Mouse (Mus musculus) liver, embryonic 16.5 days (tissue): ENCODE data around the gene Ap1m2. TPM values are rescaled to one million over a fixed set of nuclear protein-coding genes. Genes with fewer than 3 reads are reported as not detected.

Experiments
- ATAC-seq: fragments of 200-750 bp; cut with Nextera tagmentation; 2 replicates; pipeline ENCODE4 v1.8.0; 2017; ENCODE audit warnings: low read depth, mild to moderate bottlenecking, moderate number of reproducible peaks, moderate library complexity
- H3K27ac ChIP-seq: fragments of 300-500 bp; sonication (generic); 2 replicates; pipeline ENCODE4 v1.5.1; 2014; ENCODE audit warnings: mild to moderate bottlenecking, low read length
- H3K27me3 ChIP-seq: fragments of 300-500 bp; sonication (generic); 2 replicates; pipeline ENCODE4 v1.6.1; 2014; ENCODE audit warnings: low read depth, low read length, mixed read lengths; ENCODE audit not compliant: control insufficient read depth, insufficient read depth
- H3K36me3 ChIP-seq: fragments of 300-500 bp; sonication (generic); 2 replicates; pipeline ENCODE4 v1.6.1; 2014; ENCODE audit warnings: mild to moderate bottlenecking; ENCODE audit not compliant: control insufficient read depth, insufficient read depth
- H3K4me1 ChIP-seq: fragments of 300-500 bp; sonication (generic); 2 replicates; pipeline ENCODE4 v1.6.1; 2014; ENCODE audit warnings: low read depth, low read length, mixed read lengths; ENCODE audit not compliant: control insufficient read depth
- H3K4me2 ChIP-seq: fragments of 300-500 bp; sonication (generic); 2 replicates; pipeline ENCODE4 v1.6.1; 2014; ENCODE audit warnings: low read depth, low read length, mixed read lengths
- H3K4me3 ChIP-seq: fragments of 300-500 bp; sonication (generic); 2 replicates; pipeline ENCODE4 v1.5.1; 2014; ENCODE audit warnings: low read depth, mild to moderate bottlenecking, low read length
- H3K9ac ChIP-seq: fragments of 300-500 bp; sonication (generic); 2 replicates; pipeline ENCODE4 v1.6.1; 2014; ENCODE audit warnings: low read depth, low read length
- H3K9me3 ChIP-seq: fragments of 300-500 bp; sonication (generic); replicated peaks from 2 replicates; pipeline ENCODE4 v1.6.1; 2016; ENCODE audit warnings: low read length; ENCODE audit not compliant: control insufficient read depth
- WGBS: fragments of 180-500 bp; shearing (Covaris S2); extraction: QIAGEN DNeasy Blood & Tissue Kit; methylation state at CpG from one replicate; pipeline ENCODE4 v1.1.7; 2014; ENCODE audit not compliant: insufficient replicate concordance; 5-methylcytosine and 5-hydroxymethylcytosine counted together
- polyA plus RNA-seq: library from polyadenylated mRNA; unstranded; fragments of >200 nt; fragmentation: Nextera tagmentation; extraction: Ambion mirVana; gene quantifications from 2 replicates; pipeline ENCODE4 v1.2.1, GENCODE M21; 2015

The Ap1m2 gene
- polyA plus RNA-seq, 1 experiment from 2014 or later = 1.1 TPM

GRCm38 (mm10) chr9:21288404-21289336 lies 23.5 kb downstream of the Ap1m2 start:
- Histone ChIP-seq H3K4me1 (peaks cover 32% of the 10 kb centered on the region), H3K9ac (peak overlapping the region; percentile 87), H3K4me2 (peak overlapping the region; percentile 80), H3K4me3 (peak overlapping the region; percentile 77), H3K27ac (peak overlapping the region; percentile 94), H3K36me3 (peaks cover 27% of the 10 kb centered on the region), H3K9me3 (no peaks in the 10 kb centered on the region), H3K27me3 (no peaks in the 10 kb centered on the region)
- ATAC-seq = no peak
- WGBS = 50% methylated on average over 13 of the region's 13 CpGs

GRCm38 (mm10) chr9:21287571-21288402 lies 24.4 kb downstream of the Ap1m2 start, which contains the start of gene Kri1:
Gene Kri1, minus strand, starts transcription at chr9:21287969.
- Histone ChIP-seq H3K4me1 (peaks cover 32% of the 10 kb centered on the region), H3K36me3 (peaks cover 28% of the 10 kb centered on the region), H3K27ac (peak within 1 kb of the TSS; percentile 94), H3K4me2 (peak within 1 kb of the TSS; percentile 88), H3K9me3 (no peaks in the 10 kb centered on the region), H3K27me3 (no peaks in the 10 kb centered on the region), H3K9ac (peak within 1 kb of the TSS; percentile 88), H3K4me3 (peak within 1 kb of the TSS; percentile 77)
- peak; percentile 69 for ATAC-seq
- under 1% methylated on average over 59 of the region's 59 CpGs for WGBS

DNA sequence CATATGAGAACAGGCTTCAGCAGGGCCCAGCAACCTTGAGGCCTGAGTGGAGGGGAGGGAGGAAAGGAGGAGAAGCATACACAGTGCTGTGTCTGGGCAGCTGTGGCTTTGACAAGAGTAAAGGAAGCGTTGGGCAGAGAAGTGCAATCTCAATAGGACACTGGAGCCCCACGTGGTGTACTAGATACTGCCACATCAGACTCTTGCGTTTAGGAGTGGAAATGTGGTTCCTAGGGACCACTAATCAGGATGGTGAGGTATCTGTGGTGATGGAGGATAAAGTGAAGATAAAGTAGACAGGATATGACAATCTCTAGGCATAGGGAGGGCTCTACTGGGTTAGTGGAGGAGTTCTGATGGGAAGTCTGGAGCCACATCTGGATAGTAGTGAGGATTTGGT lies 25.4 kb downstream of the Ap1m2 start:
- H3K36me3 ChIP-seq = peaks cover 35% of the 10 kb centered on the region
- ATAC-seq = no peak
- peak overlapping the region; percentile 77 for H3K4me3 ChIP-seq
- H3K4me1 ChIP-seq = peaks cover 28% of the 10 kb centered on the region
- no peaks in the 10 kb centered on the region for H3K27me3 ChIP-seq
- peak overlapping the region; percentile 94 for H3K27ac ChIP-seq
- H3K9me3 ChIP-seq = no peaks in the 10 kb centered on the region
- H3K4me2 ChIP-seq = peak overlapping the region; percentile 88
- H3K9ac ChIP-seq = peak overlapping the region; percentile 88
- 14% methylated on average over 3 of the region's 3 CpGs for WGBS

DNA sequence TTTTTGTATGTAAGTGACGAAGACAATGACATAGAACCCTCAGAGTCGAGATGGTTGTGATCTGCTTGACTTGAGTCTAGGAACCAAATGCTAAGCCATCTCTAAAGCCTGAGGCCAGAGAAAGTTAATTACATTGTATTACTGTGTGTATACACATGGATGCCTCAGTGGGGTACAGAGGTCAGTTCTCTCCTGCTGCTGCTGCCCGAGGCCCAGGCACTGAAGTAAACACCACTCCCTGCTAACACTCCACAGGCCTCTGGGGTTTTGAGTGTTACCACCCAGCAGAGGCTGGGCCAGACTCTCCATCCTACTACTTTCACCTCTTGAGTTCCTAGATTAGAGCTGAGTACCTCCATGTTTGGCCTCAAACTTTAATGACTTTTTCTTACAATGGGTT lies 28.1 kb downstream of the Ap1m2 start:
- WGBS = 75% methylated on average over 3 of the region's 3 CpGs
- peaks cover 48% of the 10 kb centered on the region for H3K36me3 ChIP-seq
- peaks cover 21% of the 10 kb centered on the region for H3K4me1 ChIP-seq
- no peak overlapping the region for H3K4me2 ChIP-seq
- H3K4me3 ChIP-seq = no peak overlapping the region
- H3K9me3 ChIP-seq = no peaks in the 10 kb centered on the region
- H3K9ac ChIP-seq = no peak overlapping the region
- peak overlapping the region; percentile 54 for H3K27ac ChIP-seq
- no peak for ATAC-seq
- no peaks in the 10 kb centered on the region for H3K27me3 ChIP-seq

DNA sequence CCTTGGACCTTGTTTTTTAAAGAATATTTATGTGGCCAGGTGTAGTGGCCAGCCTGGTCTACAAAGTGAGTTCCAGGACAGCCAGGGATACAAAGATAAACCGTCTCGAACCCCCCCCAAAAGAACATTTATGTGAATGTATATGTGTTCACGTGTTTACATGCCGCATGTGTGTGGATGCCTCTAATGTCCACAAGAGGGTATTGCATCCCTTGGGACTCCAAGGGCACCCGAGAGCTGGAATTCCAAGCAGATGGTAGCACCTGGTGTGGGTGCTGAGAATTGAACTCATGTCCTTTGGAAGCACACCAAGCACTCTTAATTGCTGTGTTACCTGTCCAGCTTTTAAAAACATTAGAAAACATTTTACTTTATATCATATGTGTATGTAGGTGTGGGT lies 28.5 kb downstream of the Ap1m2 start:
- Histone ChIP-seq H3K36me3 (peaks cover 46% of the 10 kb centered on the region), H3K27ac (peak overlapping the region; percentile 54; the same call in 1 of the 2 replicates)
- WGBS = 83% methylated on average over 5 of the region's 5 CpGs

DNA sequence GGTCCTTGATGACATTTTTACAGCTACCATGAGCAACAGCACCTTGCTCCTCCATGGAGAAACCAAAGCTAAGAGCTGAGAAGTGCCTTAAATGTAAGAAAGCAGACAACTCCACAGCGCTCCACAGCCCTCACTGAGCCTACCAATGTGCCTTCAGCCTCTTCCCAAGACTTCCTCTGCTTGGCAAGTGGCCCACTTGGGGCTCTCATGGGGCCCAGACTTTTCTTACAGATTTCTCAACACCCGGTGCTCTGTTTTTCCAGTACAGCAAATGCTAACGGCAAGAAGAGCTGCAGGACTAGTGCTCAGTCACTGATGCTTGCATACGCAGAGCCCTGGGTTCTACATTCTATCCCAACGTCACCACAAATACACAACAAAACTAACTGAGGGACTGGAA lies 34.4 kb downstream of the Ap1m2 start:
- H3K27me3 ChIP-seq = no peaks in the 10 kb centered on the region
- no peak for ATAC-seq
- peaks cover 79% of the 10 kb centered on the region for H3K36me3 ChIP-seq
- H3K4me1 ChIP-seq = peaks cover 23% of the 10 kb centered on the region
- no peak overlapping the region for H3K27ac ChIP-seq
- H3K4me3 ChIP-seq = no peak overlapping the region
- WGBS = 84% methylated on average over 5 of the region's 5 CpGs
- H3K9ac ChIP-seq = no peak overlapping the region
- H3K4me2 ChIP-seq = no peak overlapping the region
- no peaks in the 10 kb centered on the region for H3K9me3 ChIP-seq

More for the DNA sequence above, 28.5 kb downstream of the Ap1m2 start:
- peaks cover 17% of the 10 kb centered on the region for H3K4me1 ChIP-seq
- no peak overlapping the region for H3K4me3 ChIP-seq
- no peaks in the 10 kb centered on the region for H3K27me3 ChIP-seq
- no peak overlapping the region for H3K4me2 ChIP-seq
- no peak for ATAC-seq
- no peaks in the 10 kb centered on the region for H3K9me3 ChIP-seq
- no peak overlapping the region for H3K9ac ChIP-seq

GRCm38 (mm10) chr9:21276307-21276706 lies 35.8 kb downstream of the Ap1m2 start:
- H3K4me3 ChIP-seq = no peak overlapping the region
- H3K27ac ChIP-seq = no peak overlapping the region
- WGBS = 81% methylated on average over 8 of the region's 8 CpGs
- no peaks in the 10 kb centered on the region for H3K9me3 ChIP-seq
- peaks cover 23% of the 10 kb centered on the region for H3K4me1 ChIP-seq
- H3K9ac ChIP-seq = no peak overlapping the region
- no peak for ATAC-seq
- no peaks in the 10 kb centered on the region for H3K27me3 ChIP-seq
- H3K4me2 ChIP-seq = no peak overlapping the region
- H3K36me3 ChIP-seq = peaks cover 83% of the 10 kb centered on the region

DNA sequence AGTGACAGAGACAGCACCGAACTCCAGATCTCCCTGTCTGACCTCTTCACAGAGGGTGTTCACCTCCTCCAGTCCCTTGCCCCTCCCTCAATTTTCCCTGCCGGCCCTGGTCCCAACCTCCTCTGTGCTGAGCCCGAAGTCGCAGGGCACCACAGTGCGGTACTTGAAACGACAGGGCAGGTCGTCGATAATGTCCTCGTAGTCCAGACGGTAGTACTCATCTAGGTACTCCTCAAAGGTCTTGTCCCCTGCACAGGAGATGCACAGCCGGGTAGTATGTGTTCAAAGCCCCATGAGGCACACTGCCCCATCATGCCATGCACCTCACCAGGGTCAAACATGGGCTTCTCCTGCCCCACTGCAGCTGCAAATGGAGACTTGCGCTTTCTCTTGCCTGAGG lies 36.4 kb downstream of the Ap1m2 start:
- Histone ChIP-seq H3K27me3 (no peaks in the 10 kb centered on the region), H3K36me3 (peaks cover 83% of the 10 kb centered on the region), H3K4me1 (peaks cover 23% of the 10 kb centered on the region), H3K9ac (no peak overlapping the region), H3K27ac (no peak overlapping the region), H3K4me2 (no peak overlapping the region), H3K4me3 (no peak overlapping the region), H3K9me3 (no peaks in the 10 kb centered on the region)
- ATAC-seq = no peak
- 90% methylated on average over 12 of the region's 12 CpGs for WGBS
